Mouse (Mus musculus): ENCODE data around the gene Foxp2.

DNA sequence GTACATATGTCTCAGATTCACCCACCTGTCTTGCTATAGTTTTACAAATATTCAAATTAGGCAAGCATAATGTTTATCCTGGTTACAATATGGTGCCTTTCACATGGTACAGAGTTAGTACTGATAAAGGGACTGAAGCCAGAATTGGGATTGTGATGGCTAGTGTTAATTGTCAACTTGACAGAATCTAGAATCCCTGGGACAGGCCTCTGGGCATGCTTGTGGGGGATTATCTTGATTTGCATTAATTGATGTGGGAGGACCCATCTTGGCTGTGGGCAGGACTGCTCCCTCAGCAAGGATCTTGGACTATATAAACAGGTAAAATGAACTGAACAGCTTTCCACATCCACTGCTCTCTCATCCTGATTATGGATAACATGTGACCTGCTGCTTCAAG is 15.9 kb upstream of the Foxp2 start:
- TF ChIP-seq EP300 (IDR thresholded peaks at IDR 0.05; ENCODE audit: low read depth) = no peak
- no peak for TF ChIP-seq CTCF (IDR thresholded peaks at IDR 0.05; ENCODE audit: low read depth)

Measured in heart, postnatal 0 days (tissue).